Mouse (Mus musculus) heart, embryonic 13.5 days (tissue): ENCODE results near the gene Fcgr3. TPM values are rescaled to one million over a fixed set of nuclear protein-coding genes. Genes with fewer than 3 reads are reported as not detected.
A peak's percentile ranks its signal among the peaks of the same experiment; 100 is the strongest.

ENCODE experiments used
- ATAC-seq: fragments of 200-750 bp; cut with Nextera tagmentation; 2 replicates; pipeline ENCODE4 v1.8.0; 2017; ENCODE audit warnings: moderate TSS enrichment; ENCODE audit not compliant: insufficient number of reproducible peaks, low FRiP score, low TSS enrichment; ENCODE audit errors: extremely low read depth
- H3K27ac ChIP-seq: fragments of 300-500 bp; sonication (generic); replicated peaks from 2 replicates; pipeline ENCODE4 v1.5.1; 2015; ENCODE audit warnings: moderate library complexity, mild to moderate bottlenecking, inconsistent platforms
- H3K27me3 ChIP-seq: fragments of 300-500 bp; sonication (generic); replicated peaks from 2 replicates; pipeline ENCODE4 v1.6.1; 2015; ENCODE audit warnings: mild to moderate bottlenecking, inconsistent platforms
- H3K36me3 ChIP-seq: fragments of 300-500 bp; sonication (generic); 2 replicates; pipeline ENCODE4 v1.6.1; 2015; ENCODE audit warnings: mild to moderate bottlenecking, inconsistent platforms
- H3K4me1 ChIP-seq: fragments of 300-500 bp; sonication (generic); 2 replicates; pipeline ENCODE4 v1.6.1; 2015; ENCODE audit warnings: inconsistent platforms
- H3K4me2 ChIP-seq: fragments of 300-500 bp; sonication (generic); 2 replicates; pipeline ENCODE4 v1.6.1; 2015; ENCODE audit warnings: inconsistent platforms, mild to moderate bottlenecking, moderate library complexity
- H3K4me3 ChIP-seq: fragments of 300-500 bp; sonication (generic); 2 replicates; pipeline ENCODE4 v1.5.1; 2015; ENCODE audit warnings: moderate library complexity, mild to moderate bottlenecking, inconsistent platforms
- H3K9ac ChIP-seq: fragments of 300-500 bp; sonication (generic); 2 replicates; pipeline ENCODE4 v1.6.1; 2015; ENCODE audit warnings: inconsistent platforms, mild to moderate bottlenecking, moderate library complexity
- H3K9me3 ChIP-seq: fragments of 300-500 bp; sonication (generic); 2 replicates; pipeline ENCODE4 v1.6.1; 2016; ENCODE audit warnings: inconsistent platforms
- WGBS: fragments of 180-500 bp; shearing (Covaris S2); methylation state at CpG from one replicate; pipeline ENCODE4 v1.1.7; 2015; ENCODE audit warnings: mixed read lengths; 5-methylcytosine and 5-hydroxymethylcytosine counted together
- polyA plus RNA-seq: library from polyadenylated mRNA; unstranded; fragments of >200 nt; fragmentation: Nextera tagmentation; extraction: Ambion mirVana; gene quantifications from 2 replicates; pipeline ENCODE4 v1.2.1, GENCODE M21; 2015

The Fcgr3 gene
- polyA plus RNA-seq, 1 experiment from 2014 or later: 9.1 TPM

DNA sequence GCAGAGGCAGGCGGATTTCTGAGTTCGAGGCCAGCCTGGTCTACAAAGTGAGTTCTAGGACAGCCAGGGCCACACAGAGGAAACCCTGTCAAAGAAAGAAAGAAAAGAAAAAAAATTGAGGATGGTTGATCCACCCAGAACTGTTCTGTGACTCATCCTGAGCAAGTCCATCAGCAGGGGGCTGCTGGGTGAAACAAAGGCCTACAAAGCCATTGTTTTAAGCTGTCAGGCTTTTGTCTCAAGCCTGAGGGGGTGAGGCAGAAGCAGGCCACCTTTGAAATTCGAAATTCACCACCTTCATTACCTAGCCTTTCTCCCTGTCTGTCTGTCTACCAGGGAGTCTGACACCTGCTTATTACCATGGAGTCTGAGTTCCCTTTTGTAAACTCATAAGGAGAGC, 18.2 kb downstream of the Fcgr3 start:
- H3K9ac ChIP-seq: no peak overlapping the region
- 76% methylated on average over 3 of the region's 3 CpGs for WGBS
- ATAC-seq: no peak
- no peak overlapping the region for H3K4me2 ChIP-seq
- H3K4me3 ChIP-seq: no peak overlapping the region
- H3K4me1 ChIP-seq: 0 out of 2 replicates have a peak, but pooled peaks cover 4% of the 10 kb centered on the region
- H3K36me3 ChIP-seq: no peaks in the 10 kb centered on the region
- no peaks in the 10 kb centered on the region for H3K27me3 ChIP-seq
- no peak overlapping the region for H3K27ac ChIP-seq
- no peaks in the 10 kb centered on the region for H3K9me3 ChIP-seq

DNA sequence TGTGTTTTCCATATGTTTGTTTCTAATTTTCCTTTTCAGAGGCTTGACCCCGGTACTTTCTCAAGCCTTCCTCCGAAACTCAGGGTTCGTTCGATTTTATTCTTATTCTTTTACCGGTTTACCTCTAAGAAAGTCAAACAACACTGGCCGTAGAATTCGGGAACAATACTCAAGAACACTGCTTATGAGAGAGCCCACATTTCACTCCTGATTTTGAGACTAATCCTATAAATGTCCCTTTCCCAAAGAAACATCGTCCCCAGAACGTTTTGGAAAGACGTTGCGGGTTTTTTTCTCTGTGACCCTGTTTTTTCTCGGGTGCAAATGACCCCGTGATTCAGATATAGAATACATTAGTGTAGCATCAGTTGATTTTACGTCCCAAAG, 19.7 kb downstream of the Fcgr3 start:
- H3K9ac ChIP-seq: peak overlapping the region; percentile 80
- ATAC-seq: no peak
- H3K9me3 ChIP-seq: no peaks in the 10 kb centered on the region
- H3K36me3 ChIP-seq: no peaks in the 10 kb centered on the region
- peak overlapping the region; percentile 73 for H3K4me3 ChIP-seq
- H3K4me2 ChIP-seq: peak overlapping the region; percentile 72
- 6% methylated on average over 14 of the region's 14 CpGs for WGBS
- 0 out of 2 replicates have a peak, but pooled peaks cover 4% of the 10 kb centered on the region for H3K4me1 ChIP-seq
- no peaks in the 10 kb centered on the region; the same call in 1 of the 2 replicates for H3K27me3 ChIP-seq
- H3K27ac ChIP-seq: no peak overlapping the region

DNA sequence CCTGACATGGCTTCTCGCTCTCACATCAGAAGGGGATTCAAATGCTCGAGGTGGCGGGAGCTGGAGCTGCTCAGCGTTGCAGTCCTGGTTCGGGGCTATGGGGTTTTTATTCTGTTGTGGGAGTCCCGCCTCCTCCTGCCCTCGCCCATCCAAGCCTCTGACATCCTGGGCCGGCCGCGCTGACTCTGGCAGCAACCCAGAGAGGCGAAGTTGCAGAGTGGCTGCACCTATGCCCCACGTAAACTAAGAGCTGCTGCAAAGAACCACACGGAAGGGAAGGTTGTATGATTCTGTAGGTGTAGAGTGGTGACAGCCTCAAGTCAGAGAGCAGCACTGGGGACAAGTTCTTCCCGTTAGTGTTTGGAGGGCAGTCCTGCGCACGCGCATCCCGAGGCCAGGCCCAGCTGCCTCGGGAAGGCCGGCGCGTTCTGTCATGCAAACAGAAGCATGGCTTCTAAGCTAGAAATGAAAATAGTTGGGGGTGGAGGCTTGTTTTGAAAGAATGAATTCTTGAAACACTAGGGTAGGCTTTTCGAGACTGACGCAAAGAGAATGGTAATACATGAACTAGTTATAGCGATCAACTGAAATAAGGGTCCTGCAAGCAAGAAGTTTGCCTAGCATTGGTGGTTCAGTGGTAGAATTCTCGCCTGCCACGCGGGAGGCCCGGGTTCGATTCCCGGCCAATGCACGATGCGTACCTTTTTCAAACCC, 20.2 kb downstream of the Fcgr3 start:
- Histone ChIP-seq H3K4me3 (peak overlapping the region; percentile 73), H3K36me3 (no peaks in the 10 kb centered on the region), H3K9me3 (no peaks in the 10 kb centered on the region), H3K9ac (peak overlapping the region; percentile 84), H3K27me3 (no peaks in the 10 kb centered on the region; the same call in 1 of the 2 replicates), H3K4me1 (0 out of 2 replicates have a peak, but pooled peaks cover 4% of the 10 kb centered on the region), H3K27ac (peak overlapping the region; percentile 86), H3K4me2 (peak overlapping the region; percentile 72)
- ATAC-seq: peak; percentile 91
- WGBS: under 1% methylated on average over 33 of the region's 33 CpGs

DNA sequence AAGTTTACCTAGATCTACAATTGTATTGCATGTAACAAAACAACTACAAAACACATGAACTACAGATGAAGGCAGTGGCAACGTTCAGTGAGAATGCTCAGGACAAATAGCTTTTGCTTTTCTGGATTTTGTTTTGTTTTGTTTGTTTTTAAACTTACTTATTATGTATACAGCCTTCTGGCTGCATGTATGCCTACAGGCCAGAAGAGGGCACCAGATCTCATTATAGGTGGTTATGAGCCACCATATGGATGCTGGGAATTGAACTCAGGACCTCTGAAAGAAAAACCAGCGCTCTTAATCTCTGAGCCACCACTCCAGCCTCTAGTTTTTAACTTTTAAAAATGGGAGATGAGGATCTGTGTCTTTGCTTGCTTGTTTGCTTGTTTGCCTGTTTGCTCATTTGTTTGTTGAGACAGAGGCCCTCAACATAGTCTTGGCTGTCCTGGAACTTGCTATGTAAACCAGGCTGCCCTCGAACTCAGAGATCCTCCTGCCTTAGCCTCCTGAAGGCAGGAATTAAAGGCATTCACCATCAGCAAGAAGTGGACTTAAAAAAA, 21.1 kb downstream of the Fcgr3 start:
- Histone ChIP-seq H3K9ac (peak overlapping the region; percentile 84), H3K4me1 (0 out of 2 replicates have a peak, but pooled peaks cover 4% of the 10 kb centered on the region), H3K36me3 (no peaks in the 10 kb centered on the region), H3K9me3 (no peaks in the 10 kb centered on the region), H3K4me3 (peak overlapping the region; percentile 73), H3K27ac (peak overlapping the region; percentile 86; the same call in 1 of the 2 replicates), H3K27me3 (no peaks in the 10 kb centered on the region; the same call in 1 of the 2 replicates), H3K4me2 (peak overlapping the region; percentile 72)
- WGBS: 69% methylated on average over 3 of the region's 3 CpGs
- ATAC-seq: no peak

DNA sequence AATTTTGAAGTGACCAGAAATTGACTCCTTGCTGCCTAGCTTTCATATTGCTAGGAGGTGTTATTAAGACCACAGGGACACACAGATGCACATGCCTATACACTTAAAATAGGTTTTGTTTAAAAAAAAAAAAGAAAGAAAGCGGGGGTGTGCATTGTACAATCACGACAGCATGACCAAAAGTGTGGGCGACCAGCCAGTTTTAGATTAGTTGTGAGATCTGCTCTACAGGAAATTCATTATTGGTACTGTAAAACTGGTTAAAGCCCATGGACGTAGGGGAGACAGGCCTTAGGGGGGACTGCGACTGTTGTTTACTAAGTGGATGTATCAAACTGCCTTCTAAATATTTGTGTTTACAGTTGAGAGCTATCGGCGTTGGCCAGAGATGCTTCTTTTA, 24.9 kb downstream of the Fcgr3 start:
- no peak for ATAC-seq

DNA sequence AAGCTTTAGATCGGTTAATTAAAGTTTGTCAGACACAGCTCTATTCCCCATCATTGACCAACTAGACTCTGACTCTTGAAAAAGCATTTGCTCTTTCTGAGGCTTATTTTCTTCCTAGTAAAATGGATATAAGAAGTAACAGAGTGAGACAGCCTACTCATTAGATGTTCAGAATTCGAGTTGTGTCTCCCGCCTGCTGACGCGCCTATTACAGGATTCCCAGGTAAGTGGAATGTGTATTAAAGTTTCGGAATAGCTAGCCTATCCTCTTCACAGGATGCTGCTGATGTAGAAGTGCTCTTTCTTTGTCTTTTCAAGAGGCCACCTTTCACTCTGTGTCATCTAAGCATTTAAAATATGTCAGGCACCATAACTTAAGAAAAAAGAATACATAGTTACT, 25.6 kb downstream of the Fcgr3 start:
- no peak overlapping the region for H3K9ac ChIP-seq
- peaks cover 13% of the 10 kb centered on the region for H3K27me3 ChIP-seq
- no peak for ATAC-seq
- no peak overlapping the region for H3K4me3 ChIP-seq
- 66% methylated on average over 6 of the region's 6 CpGs for WGBS
- peaks cover 10% of the 10 kb centered on the region; the same call in 1 of the 2 replicates for H3K4me1 ChIP-seq
- no peaks in the 10 kb centered on the region for H3K9me3 ChIP-seq
- no peak overlapping the region for H3K4me2 ChIP-seq
- H3K27ac ChIP-seq: no peak overlapping the region
- no peaks in the 10 kb centered on the region for H3K36me3 ChIP-seq

More for the DNA sequence above, 24.9 kb downstream of the Fcgr3 start:
- no peak overlapping the region for H3K9ac ChIP-seq
- H3K27me3 ChIP-seq: peaks cover 11% of the 10 kb centered on the region
- no peak overlapping the region for H3K4me3 ChIP-seq
- H3K36me3 ChIP-seq: no peaks in the 10 kb centered on the region
- H3K4me2 ChIP-seq: no peak overlapping the region
- H3K9me3 ChIP-seq: no peaks in the 10 kb centered on the region
- no peak overlapping the region for H3K27ac ChIP-seq
- H3K4me1 ChIP-seq: peaks cover 9% of the 10 kb centered on the region; the same call in 1 of the 2 replicates
- WGBS: 80% methylated on average over 7 of the region's 7 CpGs

DNA sequence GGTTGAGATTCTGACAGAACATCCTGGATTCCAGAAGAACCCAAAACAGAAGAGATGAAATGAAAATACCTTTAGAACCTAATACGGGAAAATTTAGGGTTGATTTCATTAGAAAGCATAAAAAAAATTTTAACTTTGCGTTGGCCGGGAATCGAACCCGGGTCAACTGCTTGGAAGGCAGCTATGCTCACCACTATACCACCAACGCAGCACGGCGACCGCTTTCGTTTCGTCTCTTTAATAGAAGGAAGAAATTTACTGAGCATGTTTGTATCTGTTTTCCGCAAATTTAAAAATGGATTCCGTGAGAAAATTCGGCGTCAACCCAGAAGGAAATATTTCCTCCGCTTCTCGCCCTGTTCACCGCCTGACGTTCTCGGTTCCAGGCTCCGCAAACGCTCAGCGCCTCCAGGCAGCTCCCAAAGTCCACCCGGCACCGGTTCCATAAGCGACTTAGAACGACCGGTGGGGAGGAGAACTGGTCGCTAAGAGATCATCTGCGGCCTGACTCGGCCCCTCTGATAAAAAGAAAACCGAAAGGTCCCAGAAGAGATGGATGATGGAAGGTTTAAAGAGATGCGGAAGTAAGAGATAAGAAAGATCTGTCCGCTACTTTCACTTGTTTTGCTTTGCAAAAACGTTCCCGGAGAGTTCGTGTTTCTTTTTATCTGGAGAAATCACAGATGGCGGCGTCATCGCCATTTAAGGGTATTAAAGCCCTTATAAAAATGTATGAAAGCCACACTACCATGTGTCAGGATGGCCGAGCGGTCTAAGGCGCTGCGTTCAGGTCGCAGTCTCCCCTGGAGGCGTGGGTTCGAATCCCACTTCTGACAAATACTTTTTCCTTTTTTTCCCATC, 26.6 kb downstream of the Fcgr3 start:
- peak; percentile 63; the same call in 1 of the 2 replicates for ATAC-seq
- no peaks in the 10 kb centered on the region for H3K9me3 ChIP-seq
- under 1% methylated on average over 47 of the region's 47 CpGs for WGBS
- no peaks in the 10 kb centered on the region for H3K36me3 ChIP-seq
- H3K4me1 ChIP-seq: peaks cover 11% of the 10 kb centered on the region; the same call in 1 of the 2 replicates
- peaks cover 16% of the 10 kb centered on the region for H3K27me3 ChIP-seq
- peak overlapping the region; percentile 88 for H3K4me2 ChIP-seq
- H3K9ac ChIP-seq: peak overlapping the region; percentile 91
- peak overlapping the region; percentile 83 for H3K27ac ChIP-seq
- peak overlapping the region; percentile 96 for H3K4me3 ChIP-seq

DNA sequence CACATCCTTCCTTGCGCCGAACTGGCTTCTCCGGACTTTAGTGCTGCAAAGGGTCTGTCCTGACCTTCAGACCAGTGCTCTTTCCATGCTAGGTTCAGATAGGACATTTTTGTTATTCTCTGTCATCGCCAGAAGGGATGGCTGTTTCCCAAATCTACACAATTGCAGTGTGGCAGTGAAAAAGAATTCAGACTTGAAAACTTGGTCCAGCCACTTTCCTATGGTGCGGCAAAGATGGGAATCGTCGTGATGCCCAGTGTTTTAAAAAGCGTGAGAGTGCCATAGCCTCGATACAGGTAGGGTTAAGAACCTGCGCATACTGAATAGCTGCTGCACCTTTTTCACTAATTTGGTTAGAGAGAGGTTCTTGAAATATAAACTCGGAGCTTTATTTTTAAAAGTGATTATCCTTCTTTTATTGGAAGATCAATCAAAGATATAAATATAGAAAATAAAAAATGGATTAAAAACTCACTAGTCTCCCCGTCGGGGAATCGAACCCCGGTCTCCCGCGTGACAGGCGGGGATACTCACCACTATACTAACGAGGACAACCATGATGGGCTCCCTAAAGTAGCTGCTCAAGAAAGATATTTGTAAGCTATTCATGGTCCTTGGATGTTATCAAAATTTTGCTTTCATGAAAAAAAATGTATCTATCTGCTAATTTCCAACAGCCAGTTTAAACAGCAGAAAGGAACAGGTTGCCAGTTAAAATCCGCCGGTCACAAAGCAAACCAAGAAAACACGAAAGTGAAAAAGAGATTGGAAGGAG, 28.0 kb downstream of the Fcgr3 start:
- Histone ChIP-seq H3K9ac (peak overlapping the region; percentile 59; the same call in 1 of the 2 replicates), H3K4me1 (peaks cover 17% of the 10 kb centered on the region; the same call in 1 of the 2 replicates), H3K36me3 (no peaks in the 10 kb centered on the region), H3K4me2 (peak overlapping the region; percentile 88), H3K27ac (no peak overlapping the region), H3K27me3 (peaks cover 29% of the 10 kb centered on the region), H3K9me3 (no peaks in the 10 kb centered on the region), H3K4me3 (peak overlapping the region; percentile 57)
- WGBS: 3% methylated on average over 22 of the region's 22 CpGs
- ATAC-seq: no peak

DNA sequence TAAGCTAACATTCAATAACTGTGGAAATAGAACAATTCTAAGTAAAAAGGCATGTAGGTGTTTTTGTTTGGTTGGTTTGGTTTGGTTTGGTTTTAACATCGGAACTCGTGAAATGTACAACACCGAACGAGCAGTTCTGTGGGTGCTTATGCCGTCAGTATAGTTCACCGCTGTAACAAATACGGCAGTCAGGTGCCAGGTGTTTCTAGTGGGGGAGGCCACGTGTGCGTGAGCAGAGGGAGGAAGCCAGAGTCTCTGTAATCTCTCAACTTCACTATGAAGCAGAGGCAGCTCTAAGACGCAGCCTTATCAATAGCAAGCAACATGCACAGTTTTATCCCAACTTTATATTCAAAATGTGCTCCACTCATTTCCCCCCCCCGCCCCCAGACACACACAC, 29.1 kb downstream of the Fcgr3 start:
- peaks cover 41% of the 10 kb centered on the region for H3K27me3 ChIP-seq
- WGBS: 53% methylated on average over 11 of the region's 11 CpGs
- peak overlapping the region; percentile 8; the same call in 1 of the 2 replicates for H3K4me3 ChIP-seq
- peak overlapping the region; percentile 88 for H3K4me2 ChIP-seq
- no peak for ATAC-seq
- H3K27ac ChIP-seq: no peak overlapping the region
- H3K9me3 ChIP-seq: peaks cover 6% of the 10 kb centered on the region; the same call in 1 of the 2 replicates
- no peak overlapping the region for H3K9ac ChIP-seq
- no peaks in the 10 kb centered on the region for H3K36me3 ChIP-seq
- H3K4me1 ChIP-seq: peaks cover 17% of the 10 kb centered on the region; the same call in 1 of the 2 replicates

DNA sequence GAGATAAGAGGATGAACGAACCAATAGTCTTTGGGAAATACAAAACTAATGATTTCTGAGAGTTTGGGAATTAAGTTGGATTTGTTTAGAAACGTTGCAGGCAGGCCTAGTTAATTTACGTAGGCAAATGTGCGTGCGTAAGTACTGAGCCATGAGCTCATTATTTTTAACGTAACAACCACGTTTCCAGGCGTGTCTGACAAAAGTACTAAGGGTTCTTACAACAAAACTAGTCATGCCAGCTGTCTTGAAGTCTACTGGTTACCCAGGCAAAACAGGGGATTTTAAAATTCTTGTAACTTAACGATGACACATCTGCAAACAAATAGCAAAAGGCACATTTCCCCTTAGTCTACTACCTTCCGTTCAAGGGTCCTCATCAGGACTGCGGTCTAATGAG, 30.5 kb downstream of the Fcgr3 start:
- Histone ChIP-seq H3K4me1 (peaks cover 17% of the 10 kb centered on the region; the same call in 1 of the 2 replicates), H3K36me3 (no peaks in the 10 kb centered on the region), H3K27me3 (peaks cover 55% of the 10 kb centered on the region), H3K9me3 (peaks cover 7% of the 10 kb centered on the region; the same call in 1 of the 2 replicates), H3K4me3 (peak overlapping the region; percentile 59), H3K27ac (no peak overlapping the region), H3K9ac (peak overlapping the region; percentile 67), H3K4me2 (peak overlapping the region; percentile 88)
- 6% methylated on average over 11 of the region's 11 CpGs for WGBS
- ATAC-seq: no peak
